Mouse (Mus musculus) CH12.LX (cell line): ENCODE data around the gene Clec2l. TPM values are rescaled to one million over a fixed set of nuclear protein-coding genes. Genes with fewer than 3 reads are reported as not detected.

Source experiments
- DNase-seq: peaks from one replicate; pipeline ENCODE4 v3.0.0-alpha.2; 2013; ENCODE audit errors: extremely low read depth
- H3K27ac ChIP-seq: 2 replicates; pipeline ENCODE4 v1.5.1; 2012; ENCODE audit warnings: low read depth, mild to moderate bottlenecking, control low read depth, moderate library complexity; ENCODE audit not compliant: insufficient read depth
- H3K27me3 ChIP-seq: replicated peaks from 2 replicates; pipeline ENCODE3; 2012; ENCODE audit warnings: inconsistent platforms
- H3K36me3 ChIP-seq, 2 experiments: replicated peaks in 1 of 2; 2 replicates each; pipeline versions ENCODE3 to v1.6.1; 2012; ENCODE audit warnings: inconsistent platforms in 1 of 2, low read length in 1 of 2, mild to moderate bottlenecking in 1 of 2, mixed read lengths in 1 of 2, moderate library complexity in 1 of 2; ENCODE audit not compliant: control insufficient read depth in 1 of 2, insufficient read depth in 1 of 2
- H3K4me1 ChIP-seq, 2 experiments: 2 replicates each; pipeline ENCODE4 v1.6.1; 2012; ENCODE audit warnings: inconsistent platforms in 1 of 2, moderate library complexity in 1 of 2; ENCODE audit not compliant: insufficient read depth in 2 of 2, control insufficient read depth in 1 of 2
- H3K4me2 ChIP-seq: 2 replicates; pipeline ENCODE4 v1.6.1; 2012; ENCODE audit warnings: low read depth, mild to moderate bottlenecking, control low read depth; ENCODE audit not compliant: poor library complexity, insufficient read depth, severe bottlenecking
- H3K4me3 ChIP-seq, 3 experiments: fragments of 150-350 bp in 1 of 3; sonication (generic) in 1 of 3; replicated peaks in 1 of 3; 2 replicates each; pipeline versions ENCODE3 to v1.5.1; 2011 to 2012; ENCODE audit warnings: low read depth in 2 of 3, low read length in 2 of 3, mild to moderate bottlenecking in 2 of 3, moderate library complexity in 2 of 3, control low read depth in 1 of 3, improper control_type of control experiment in 1 of 3, inconsistent platforms in 1 of 3, mixed read lengths in 1 of 3; ENCODE audit not compliant: poor library complexity in 1 of 3
- H3K79me2 ChIP-seq: replicated peaks from 2 replicates; pipeline ENCODE4 v1.6.1; 2012; ENCODE audit warnings: mild to moderate bottlenecking, moderate library complexity; ENCODE audit not compliant: control insufficient read depth, poor library complexity, insufficient read depth, severe bottlenecking; ENCODE audit errors: extremely low read depth
- H3K9ac ChIP-seq: 2 replicates; pipeline ENCODE4 v1.6.1; 2012; ENCODE audit warnings: low read depth, mild to moderate bottlenecking, control low read depth, moderate library complexity; ENCODE audit not compliant: insufficient read depth
- H3K9me3 ChIP-seq: replicated peaks from 2 replicates; pipeline ENCODE3; 2012; ENCODE audit warnings: low read length, inconsistent platforms, mixed read lengths
- ETS1 ChIP-seq: conservative IDR thresholded peaks from 2 replicates; pipeline ENCODE4 v1.6.1; 2012; ENCODE audit warnings: low read depth, mild to moderate bottlenecking, inconsistent platforms, low read length, improper control_type of control experiment, moderate library complexity
- MAFK ChIP-seq: IDR thresholded peaks from 2 replicates; pipeline ENCODE4 v1.6.1; 2011; ENCODE audit warnings: low read length, improper control_type of control experiment; ENCODE audit not compliant: insufficient replicate concordance
- MAX ChIP-seq: IDR thresholded peaks from 2 replicates; pipeline ENCODE4 v1.6.1; 2011; ENCODE audit warnings: low read length, improper control_type of control experiment
- NELFE ChIP-seq: IDR thresholded peaks from 2 replicates; pipeline ENCODE4 v1.6.1; 2011; ENCODE audit warnings: low read depth, low read length, improper control_type of control experiment
- PAX5 ChIP-seq: IDR thresholded peaks from 2 replicates; pipeline ENCODE4 v1.6.1; 2012; ENCODE audit warnings: low read length, inconsistent platforms, mixed read lengths
- POLR2A ChIP-seq: IDR thresholded peaks from 2 replicates; pipeline ENCODE4 v1.6.1; 2011; ENCODE audit warnings: low read depth, mild to moderate bottlenecking, improper control_type of control experiment, low read length
- POLR2AphosphoS2 ChIP-seq: IDR thresholded peaks from 2 replicates; pipeline ENCODE4 v1.6.1; 2011; ENCODE audit warnings: low read depth, low read length, improper control_type of control experiment
- RAD21 ChIP-seq: IDR thresholded peaks from 2 replicates; pipeline ENCODE4 v1.6.1; 2011; ENCODE audit warnings: low read depth, mild to moderate bottlenecking, low read length, improper control_type of control experiment, moderate library complexity
- RCOR1 ChIP-seq: conservative IDR thresholded peaks from 2 replicates; pipeline ENCODE4 v1.6.1; 2012; ENCODE audit warnings: low read depth, mild to moderate bottlenecking, inconsistent platforms, low read length, improper control_type of control experiment
- SIN3A ChIP-seq: IDR thresholded peaks from 2 replicates; pipeline ENCODE4 v1.6.1; 2012; ENCODE audit warnings: low read length, improper control_type of control experiment, inconsistent platforms
- SMC3 ChIP-seq: IDR thresholded peaks from 2 replicates; pipeline ENCODE4 v1.6.1; 2011; ENCODE audit warnings: low read depth, low read length, improper control_type of control experiment
- TBP ChIP-seq: conservative IDR thresholded peaks from 2 replicates; pipeline ENCODE4 v1.6.1; 2011; ENCODE audit warnings: low read depth, low read length, improper control_type of control experiment
- TCF12 ChIP-seq: IDR thresholded peaks from 2 replicates; pipeline ENCODE4 v1.6.1; 2014; ENCODE audit warnings: low read depth, mild to moderate bottlenecking, inconsistent platforms, low read length, improper control_type of control experiment
- UBTF ChIP-seq: IDR thresholded peaks from 2 replicates; pipeline ENCODE4 v1.6.1; 2012; ENCODE audit warnings: low read depth, mild to moderate bottlenecking, inconsistent platforms, low read length, improper control_type of control experiment, moderate library complexity
- USF1 ChIP-seq: IDR thresholded peaks from 2 replicates; pipeline ENCODE4 v1.6.1; 2014; ENCODE audit warnings: low read depth, mild to moderate bottlenecking, inconsistent platforms, low read length, improper control_type of control experiment
- ZMIZ1 ChIP-seq: IDR thresholded peaks from 2 replicates; pipeline ENCODE4 v1.6.1; 2012; ENCODE audit warnings: low read depth, mild to moderate bottlenecking, inconsistent platforms, low read length, improper control_type of control experiment
- dilution Hi-C: fragments of 300-500 bp; cut with MboI; formaldehyde crosslinking; loops from 2 replicates; pipeline ENCODE4 v1.14.3; 2020; ENCODE audit warnings: low sequenced_read_pairs; ENCODE audit not compliant: extremely low pct_unique_long_range_greater_than_20kb, extremely low pct_ligation_motif_present
- in situ Hi-C: fragments of 300-500 bp; cut with MboI; formaldehyde crosslinking; loops from 3 replicates; pipeline ENCODE4 v1.14.3; 2019; ENCODE audit warnings: low sequenced_read_pairs, low pct_ligation_motif_present, low pct_unique_long_range_greater_than_20kb, mixed read lengths
- polyA plus RNA-seq: library from polyadenylated mRNA; unstranded; fragments of >175 nt; gene quantifications from 2 replicates; pipeline ENCODE4 v1.2.1, GENCODE M21; 2012; ENCODE audit warnings: low read depth; ENCODE audit not compliant: insufficient read length
- total RNA-seq, 2 experiments: library from RNA; depleted of rRNA; stranded (reverse); fragments of 300-350 nt in 1 of 2; fragments of >200 nt in 1 of 2; gene quantifications; 2 replicates each; pipeline ENCODE4 v1.2.3; 2012 to 2014

Gene Clec2l
- total and polyA plus RNA-seq, 3 experiments: 0.17 to 0.26 (median 0.21) TPM

GRCm38 (mm10) chr6:38636852-38637618, 25.8 kb upstream of the Clec2l start, which contains the start of gene Klrg2:
Gene Klrg2, minus strand, starts transcription at chr6:38637242.
- peaks cover 0 to 2% of the 10 kb centered on the region in 2 experiments; a peak in 1 of 4 replicates for H3K4me1 ChIP-seq
- 0 out of 2 replicates have a peak, but pooled peaks have one; percentile 42 for TF ChIP-seq UBTF
- no peak for TF ChIP-seq POLR2A
- TF ChIP-seq SIN3A: 0 out of 2 replicates have a peak, but pooled peaks have one; percentile 17
- H3K4me3 ChIP-seq: peak within 1 kb of the TSS in 2 of 3 experiments; percentile 23 to 59
- peaks cover 7% of the 10 kb centered on the region for H3K9me3 ChIP-seq
- 0 out of 2 replicates have a peak within 1 kb of the TSS, but pooled peaks have one; percentile 3 for H3K9ac ChIP-seq
- DNase-seq: no peak
- in situ Hi-C loops: no loop called here
- peak within 1 kb of the TSS; percentile 78 for H3K4me2 ChIP-seq
- no peaks in the 10 kb centered on the region for H3K79me2 ChIP-seq
- dilution Hi-C loops: no loop called here
- H3K27ac ChIP-seq: no peak within 1 kb of the TSS
- H3K27me3 ChIP-seq: no peaks in the 10 kb centered on the region
- no peaks in the 10 kb centered on the region for H3K36me3 ChIP-seq

DNA sequence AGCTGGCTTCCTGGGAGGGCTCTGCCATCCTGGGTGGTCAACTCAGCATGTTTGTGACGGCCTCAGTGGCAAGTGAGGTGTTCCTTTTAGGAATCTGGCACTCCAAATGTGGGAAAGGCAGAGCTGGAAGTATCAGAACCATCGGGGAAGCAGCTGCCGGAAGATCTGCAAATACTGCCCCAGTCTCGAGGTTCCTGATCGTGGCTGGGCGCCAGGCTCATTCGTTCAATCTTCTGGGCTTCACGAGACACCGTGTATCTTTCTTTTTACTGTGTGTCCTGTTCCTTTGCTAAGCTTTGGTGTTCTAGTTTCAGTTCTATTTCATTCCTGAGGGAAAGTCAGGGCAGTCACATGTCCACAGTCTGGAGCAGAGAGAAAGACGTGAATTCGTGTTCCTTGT, 22.5 kb upstream of the Clec2l start:
- Histone ChIP-seq H3K4me3 (no peak overlapping the region), H3K36me3 (no peaks in the 10 kb centered on the region), H3K27me3 (no peaks in the 10 kb centered on the region), H3K9me3 (peaks cover 7% of the 10 kb centered on the region), H3K4me2 (no peak overlapping the region), H3K9ac (no peak overlapping the region), H3K79me2 (no peaks in the 10 kb centered on the region), H3K4me1 (peaks cover 5 to 6% of the 10 kb centered on the region in 2 experiments; a peak in 2 of 4 replicates), H3K27ac (no peak overlapping the region)
- in situ Hi-C loops (loop anchor here (10.0 kb wide), 1 partner anchor 264 kb away; no protein-coding TSS in a partner anchor), dilution Hi-C loops (no loop called here)
- DNase-seq: no peak
- no peak for TF ChIP-seq USF1
- TF ChIP-seq SMC3: no peak
- TF ChIP-seq MAFK: no peak
- TF ChIP-seq TBP: no peak
- TF ChIP-seq ETS1: no peak
- no peak for TF ChIP-seq SIN3A
- no peak for TF ChIP-seq ZMIZ1
- TF ChIP-seq NELFE: no peak
- TF ChIP-seq TCF12: no peak
- no peak for TF ChIP-seq MAX
- no peak for TF ChIP-seq RCOR1
- no peak for TF ChIP-seq POLR2AphosphoS2
- TF ChIP-seq PAX5: no peak
- TF ChIP-seq RAD21: no peak
